Mouse (Mus musculus): ENCODE results near the gene Ildr1.

Gene Ildr1

DNA sequence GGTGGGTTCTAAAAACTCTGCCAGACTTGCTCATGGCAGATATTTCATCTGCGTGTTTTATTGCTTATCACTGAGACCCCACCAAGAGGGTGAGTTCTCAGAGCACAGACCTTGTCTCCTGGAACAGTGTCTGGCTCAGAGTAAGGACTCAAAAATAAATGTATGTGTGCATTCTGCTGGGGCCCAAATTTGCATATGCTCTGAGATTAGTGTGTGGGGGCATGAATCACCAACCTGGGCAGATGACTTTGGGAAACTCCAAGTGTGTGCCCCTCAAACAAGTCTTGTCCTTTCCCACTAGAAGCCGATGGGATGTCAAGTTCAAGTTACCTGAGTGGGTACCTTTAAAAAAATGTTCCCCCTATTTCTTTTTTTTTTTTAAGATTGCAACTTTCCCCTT lies 6.7 kb downstream of the Ildr1 start:
- no peak for DNase-seq (ENCODE audit: low read depth, low spot score)

DNA sequence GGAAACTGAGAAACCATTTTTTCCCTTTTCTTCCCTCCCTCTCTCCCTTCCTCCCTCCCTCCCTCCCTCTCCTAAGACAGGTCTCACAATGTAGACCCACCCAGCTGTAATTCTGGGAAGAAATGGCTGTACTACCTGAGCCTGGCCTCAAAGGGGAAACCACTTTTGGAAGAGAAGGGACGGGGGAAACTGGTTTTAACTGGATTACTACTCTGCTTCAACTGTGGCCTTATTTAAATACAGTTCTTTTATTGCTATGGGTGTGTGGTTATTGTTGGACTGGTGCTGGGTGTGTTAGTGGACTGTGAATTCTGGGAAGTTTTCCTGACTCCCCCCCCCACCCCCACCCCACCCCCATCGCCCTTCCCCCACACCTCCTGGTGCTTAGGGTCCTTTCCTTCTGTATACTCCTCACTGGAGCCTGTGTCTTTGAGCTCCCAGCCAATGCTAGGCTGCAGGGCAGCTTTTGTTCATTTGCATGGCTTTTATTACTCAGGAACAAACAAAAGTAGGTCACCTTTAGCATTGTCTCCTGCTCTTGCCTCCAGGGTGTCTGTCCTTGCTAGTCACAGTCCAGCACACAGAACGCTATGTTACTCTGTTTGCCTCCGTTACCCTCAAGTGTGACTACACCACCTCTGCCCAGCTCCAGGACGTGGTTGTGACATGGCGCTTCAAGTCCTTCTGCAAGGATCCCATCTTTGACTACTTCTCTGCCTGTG lies 14.1 kb downstream of the Ildr1 start:
- no peak for DNase-seq (ENCODE audit: low read depth, low spot score)

DNA sequence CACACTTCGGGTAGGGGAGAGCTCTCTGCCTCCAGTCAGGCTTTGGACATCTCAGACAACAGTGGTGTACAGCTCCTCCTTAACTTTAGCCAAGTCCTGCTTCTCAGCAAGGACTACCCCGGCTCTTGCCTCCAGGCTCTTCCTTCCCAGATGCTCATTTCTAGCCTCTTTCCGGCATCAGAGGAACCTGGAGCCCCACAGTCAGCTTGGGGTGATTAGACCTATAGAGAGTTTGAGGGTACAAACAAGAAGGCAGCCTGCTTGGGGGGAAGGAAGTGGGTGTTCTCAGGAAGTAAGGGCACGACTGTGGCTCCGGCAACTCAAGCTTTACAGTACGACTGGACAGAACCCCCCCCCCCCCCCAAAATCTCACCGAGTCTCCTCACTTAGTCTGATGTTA lies 15.0 kb downstream of the Ildr1 start:
- no peak for DNase-seq (ENCODE audit: low read depth, low spot score)

DNA sequence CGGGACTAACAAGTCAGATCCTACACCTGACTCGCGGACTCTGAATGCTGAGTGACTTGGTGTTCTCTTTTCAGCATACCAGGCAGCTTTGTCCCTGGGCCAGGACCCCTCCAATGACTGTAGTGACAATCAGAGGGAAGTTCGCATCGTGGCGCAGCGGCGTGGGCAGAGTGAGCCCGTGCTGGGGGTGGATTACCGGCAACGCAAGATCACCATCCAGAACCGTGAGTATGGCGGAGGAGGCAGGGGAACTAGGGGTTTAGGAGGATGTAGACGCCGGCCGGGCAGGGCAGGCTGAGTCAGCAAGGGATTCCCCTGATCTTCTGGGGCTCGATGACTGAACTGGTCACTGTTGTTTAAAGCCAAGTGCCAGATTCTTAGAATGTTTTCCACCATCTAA lies 15.6 kb downstream of the Ildr1 start:
- DNase-seq (ENCODE audit: low read depth, low spot score): no peak

DNA sequence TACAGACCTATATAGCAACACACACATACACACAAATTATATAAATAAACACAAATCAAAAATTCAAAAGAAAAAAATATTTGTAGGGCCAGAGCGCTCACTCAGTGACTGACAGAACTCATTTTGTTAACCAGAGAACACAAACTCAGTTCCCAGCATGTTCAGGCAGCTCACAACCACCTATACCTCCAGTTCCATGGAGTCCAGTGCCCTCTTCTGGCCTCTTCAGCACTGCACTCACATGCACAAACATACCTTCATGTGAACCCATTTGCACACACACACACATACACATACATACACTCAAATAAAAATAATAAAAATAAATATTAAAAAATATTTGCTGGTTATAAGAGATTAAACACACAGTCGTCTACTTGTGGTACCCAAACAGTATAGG lies 17.0 kb downstream of the Ildr1 start:
- DNase-seq (ENCODE audit: low read depth, low spot score): no peak

DNA sequence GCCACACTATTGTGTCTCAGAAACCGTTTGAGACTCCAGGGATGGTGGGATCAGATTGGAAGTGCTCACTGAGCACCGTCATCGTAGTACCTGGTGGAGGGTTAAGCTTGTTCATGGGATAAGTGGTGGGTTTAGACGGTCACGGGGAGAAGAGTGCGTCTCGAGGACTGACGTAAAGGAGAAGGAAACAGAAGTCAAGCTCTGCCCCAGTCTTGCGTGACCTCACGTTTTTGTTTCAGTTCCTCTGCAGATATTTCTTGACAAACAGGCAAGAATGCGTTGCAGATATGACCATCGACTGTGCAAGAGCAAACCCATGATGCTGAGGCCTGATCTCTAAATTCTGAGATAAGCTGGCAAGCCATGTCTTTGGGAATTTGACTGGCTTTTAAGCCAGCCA lies 18.0 kb downstream of the Ildr1 start:
- DNase-seq (ENCODE audit: low read depth, low spot score): no peak

DNA sequence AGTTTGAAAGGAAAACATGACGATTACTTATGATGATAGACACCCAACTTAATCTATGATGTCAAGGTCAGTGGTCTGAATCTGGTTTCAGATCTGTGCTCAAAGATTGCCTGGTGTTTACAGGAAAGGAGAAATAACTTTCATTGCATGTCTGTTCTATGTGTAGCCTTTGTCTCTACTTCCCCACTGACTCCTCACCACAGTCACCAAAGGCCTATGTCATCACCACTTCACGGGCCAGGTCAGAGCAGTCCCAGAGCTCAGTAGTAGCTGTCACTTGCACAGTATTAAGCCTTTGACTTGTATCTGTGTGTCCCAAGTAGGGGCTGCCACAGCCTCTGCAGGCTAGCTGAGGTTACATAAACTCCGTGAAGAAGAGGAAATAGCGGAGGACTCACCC lies 23.7 kb downstream of the Ildr1 start:
- DNase-seq (ENCODE audit: low read depth, low spot score): no peak

DNA sequence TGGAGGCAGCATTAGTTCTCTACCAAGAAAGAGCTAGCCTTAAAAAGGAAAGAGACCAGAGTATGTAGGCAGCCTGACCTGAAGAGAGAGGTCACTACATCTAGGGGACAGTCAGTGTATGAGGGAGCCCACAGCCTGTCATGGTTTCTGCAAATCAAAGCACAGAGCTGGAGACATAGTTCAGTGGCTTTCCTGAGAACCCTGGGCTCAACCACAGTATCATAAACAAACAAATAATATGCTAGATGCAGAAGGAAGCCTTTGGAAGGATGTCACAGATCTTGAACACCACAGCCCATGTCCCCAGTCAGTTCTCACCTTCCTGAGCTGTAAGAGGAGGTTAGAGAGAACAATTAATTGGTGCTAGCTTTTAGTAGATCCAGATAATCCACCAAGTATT lies 24.9 kb downstream of the Ildr1 start:
- no peak for DNase-seq (ENCODE audit: low read depth, low spot score)

DNA sequence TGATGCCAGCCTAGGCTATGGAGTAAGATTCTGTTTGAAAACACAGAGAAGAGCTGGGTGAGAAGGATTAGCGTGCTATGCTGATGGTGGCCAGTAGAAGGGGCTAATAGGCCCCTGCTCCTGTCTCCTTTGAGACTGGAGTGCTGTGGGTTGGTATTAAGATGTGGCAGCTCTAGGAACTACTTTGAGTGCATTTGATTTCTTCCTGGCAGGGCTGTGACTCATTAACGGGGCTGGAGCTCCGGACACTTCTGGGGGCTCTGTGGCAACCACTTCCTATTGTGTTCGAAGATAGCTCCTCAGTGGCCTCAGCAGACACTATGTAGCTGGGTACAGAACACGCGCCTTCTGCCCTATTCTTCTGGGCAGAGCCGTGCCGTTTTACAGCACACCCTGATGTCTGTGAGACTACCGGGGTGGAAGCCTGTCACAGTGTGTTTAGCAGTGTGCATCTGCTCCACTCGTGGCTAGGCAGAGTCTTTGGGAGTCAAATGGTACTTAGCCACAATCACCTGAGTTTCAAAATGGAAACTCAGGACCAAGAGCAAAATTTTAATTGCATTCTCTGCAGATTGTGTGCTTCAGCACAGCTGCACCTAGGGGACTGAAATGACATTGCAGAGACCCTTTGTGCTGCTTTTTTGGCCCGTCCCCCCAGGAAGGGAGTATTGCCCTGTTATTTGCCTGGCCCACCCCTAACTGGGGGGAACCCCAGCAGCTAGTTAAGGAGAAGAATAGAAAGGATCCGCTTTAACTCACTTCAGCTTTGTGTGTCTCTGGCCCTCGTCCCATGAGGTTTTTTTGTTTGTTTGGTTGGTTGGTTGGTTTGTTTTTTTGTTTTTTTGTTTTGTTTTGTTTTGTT lies 26.6 kb downstream of the Ildr1 start:
- no peak for DNase-seq (ENCODE audit: low read depth, low spot score)

DNA sequence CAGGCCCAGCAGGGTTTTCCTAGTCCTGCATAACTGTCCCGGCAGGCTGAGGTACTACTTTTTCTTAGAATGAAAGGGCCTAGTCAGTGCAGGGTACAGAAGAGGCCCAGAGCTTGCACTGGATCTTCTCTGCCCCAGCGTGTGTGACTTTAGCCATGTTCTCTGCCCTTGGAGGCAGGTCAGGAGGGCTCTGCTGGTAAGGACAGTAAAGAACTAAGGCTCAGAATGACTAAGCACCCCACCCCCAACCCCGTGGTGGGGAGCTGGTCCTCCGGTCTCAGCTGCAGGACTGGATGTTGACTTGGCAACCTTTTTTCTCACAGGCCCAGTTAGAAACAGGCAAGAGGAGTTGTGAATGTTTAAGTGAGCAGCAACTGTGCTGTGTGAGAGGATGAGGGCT lies 29.0 kb downstream of the Ildr1 start:
- DNase-seq (ENCODE audit: low read depth, low spot score): no peak

DNA sequence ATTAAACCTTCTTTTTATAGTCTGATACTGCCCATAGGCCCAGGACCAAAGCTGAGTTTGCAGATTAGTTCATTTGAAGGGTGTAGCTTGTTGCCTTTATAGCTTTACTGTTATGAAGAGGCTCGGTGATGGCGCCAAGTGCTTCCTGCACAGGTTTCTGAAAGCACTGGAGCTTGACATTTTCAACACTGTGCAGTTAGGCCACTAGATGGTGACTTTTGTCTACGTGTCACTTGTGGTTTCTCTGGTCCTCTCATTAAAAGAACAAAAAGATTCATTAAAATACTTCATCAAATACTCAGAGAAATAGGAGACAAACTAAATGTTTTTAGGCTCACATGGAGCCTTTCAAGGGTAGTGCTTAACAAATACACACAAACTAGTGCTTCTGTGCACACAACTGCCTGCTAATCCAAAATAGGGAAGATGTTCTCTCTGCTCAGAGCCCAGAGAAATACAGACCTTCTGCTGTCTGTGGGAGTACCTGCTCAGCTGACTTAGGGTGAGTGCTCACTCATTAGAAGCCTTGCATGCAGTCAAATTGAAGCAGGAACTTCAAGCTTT lies 30.2 kb downstream of the Ildr1 start:
- no peak for DNase-seq (ENCODE audit: low read depth, low spot score)

DNA sequence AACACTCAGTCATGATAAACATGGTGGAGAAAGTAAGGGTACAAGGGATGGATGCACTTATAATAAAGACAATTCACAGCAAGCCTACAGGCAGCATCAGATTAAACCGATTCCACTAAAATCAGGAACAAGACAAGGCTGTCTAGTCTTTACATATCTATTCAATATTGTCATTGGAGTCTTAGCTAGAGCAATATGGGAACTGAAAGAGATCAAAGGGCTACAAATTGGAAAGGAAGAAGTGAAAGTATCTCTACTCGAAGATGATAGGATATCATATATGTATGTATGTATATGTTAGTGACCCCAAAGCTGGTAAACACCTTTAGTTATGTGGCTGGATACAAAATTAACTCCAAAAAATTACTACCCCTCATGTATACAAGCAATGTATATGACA lies 35.2 kb downstream of the Ildr1 start:
- no peak for DNase-seq (ENCODE audit: low read depth, low spot score)

DNA sequence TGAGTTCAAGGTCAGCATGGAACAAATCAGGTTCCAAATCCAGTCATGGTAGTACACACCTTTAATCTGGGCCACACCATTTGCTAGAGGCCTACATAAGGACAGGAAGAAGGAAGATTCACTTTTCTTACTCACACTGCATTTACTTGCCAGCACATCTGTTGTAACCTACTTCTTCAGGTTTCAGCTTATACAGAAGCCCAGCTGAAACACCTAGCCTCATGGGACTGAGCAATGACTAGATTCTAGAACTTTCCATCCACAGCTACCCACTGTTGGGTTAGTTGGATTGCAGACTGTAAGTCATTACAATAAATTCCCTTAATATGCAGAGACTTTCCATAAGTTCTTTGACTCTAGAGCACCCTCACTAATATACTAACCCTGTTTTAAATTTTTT lies 38.8 kb downstream of the Ildr1 start:
- DNase-seq (ENCODE audit: low read depth, low spot score): no peak

DNA sequence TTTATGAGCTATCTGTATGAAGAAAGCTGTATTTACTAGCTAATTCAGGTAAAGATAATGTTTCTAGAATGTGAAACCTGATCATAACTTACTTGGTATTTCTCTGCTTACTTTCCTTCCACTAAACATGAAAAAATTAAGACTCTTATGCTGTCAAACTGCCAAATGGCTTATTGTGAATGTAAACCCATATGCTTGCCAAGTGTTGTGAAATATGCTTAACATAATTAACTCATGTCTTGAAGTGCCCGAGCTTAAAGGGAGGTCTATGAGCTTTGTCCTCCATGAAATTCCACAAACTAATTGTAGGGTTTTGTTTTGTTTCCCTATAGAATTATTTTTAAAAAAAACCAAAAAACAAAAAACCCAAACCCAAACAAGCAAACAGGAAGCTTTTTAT lies 40.0 kb downstream of the Ildr1 start:
- DNase-seq (ENCODE audit: low read depth, low spot score): no peak

DNA sequence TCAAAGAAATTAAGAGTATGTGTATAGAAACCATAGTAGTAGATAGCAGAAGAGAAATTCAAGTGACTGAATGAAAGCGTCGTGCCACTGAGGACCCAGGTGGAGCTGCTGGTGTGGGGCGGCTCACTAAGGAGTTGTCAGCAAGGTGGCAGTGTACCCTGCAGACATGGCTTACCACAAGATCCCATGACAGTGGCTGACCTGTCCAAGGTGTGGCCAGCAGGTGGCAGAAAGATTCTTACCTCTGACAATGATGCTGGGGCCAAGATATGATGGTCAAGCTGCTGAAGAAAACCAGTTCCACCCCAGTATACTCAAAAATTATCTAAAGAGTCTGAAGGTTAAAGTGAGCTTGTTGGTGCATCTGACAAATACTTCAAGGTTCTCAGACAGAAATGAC lies 41.6 kb downstream of the Ildr1 start:
- no peak for DNase-seq (ENCODE audit: low read depth, low spot score)

DNA sequence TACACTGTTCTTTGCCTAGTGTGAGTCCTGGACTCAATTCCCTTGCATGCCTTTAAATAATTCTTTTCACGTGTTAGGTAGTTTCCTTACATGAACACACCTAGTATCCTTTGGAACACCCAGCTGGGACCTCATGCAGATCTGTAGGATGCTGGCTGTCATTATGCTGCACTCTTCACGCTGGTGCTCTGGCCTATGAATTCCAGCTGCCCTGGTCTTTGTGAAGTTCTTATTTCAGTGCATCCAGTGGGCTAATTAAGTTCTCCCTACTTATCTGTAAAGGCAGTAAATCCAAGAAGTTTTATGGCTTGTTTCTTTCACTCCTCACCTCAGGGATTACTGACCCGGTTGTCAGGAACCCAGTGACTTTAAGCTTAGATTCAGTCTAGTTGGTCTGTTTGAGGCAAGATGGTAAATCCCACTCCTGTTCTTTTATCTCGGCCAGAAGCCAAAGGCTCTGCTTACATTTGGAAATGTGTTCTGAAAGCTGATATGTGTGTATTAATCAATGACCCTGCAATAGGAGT lies 45.7 kb downstream of the Ildr1 start:
- no peak for DNase-seq (ENCODE audit: low read depth, low spot score)

DNA sequence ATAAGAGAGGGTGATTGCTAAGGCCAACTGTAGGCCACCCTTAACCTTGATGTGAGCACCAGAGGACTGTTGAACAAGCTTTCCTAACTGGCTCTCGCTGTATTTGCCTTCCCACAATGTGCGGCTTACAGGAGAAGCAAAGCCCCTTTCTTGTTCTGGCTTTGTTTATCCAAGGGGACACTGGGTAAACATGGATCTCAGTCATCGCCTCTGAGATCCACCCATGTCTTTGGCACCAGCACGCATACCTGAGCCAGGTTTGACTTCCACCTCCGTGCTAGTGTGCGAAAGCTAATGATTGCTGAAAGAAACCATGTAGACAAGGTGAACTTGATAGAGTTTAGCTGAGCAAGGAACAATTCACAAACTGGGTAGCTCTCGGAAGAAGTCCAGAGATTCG lies 49.8 kb downstream of the Ildr1 start:
- no peak for DNase-seq (ENCODE audit: low read depth, low spot score)

DNA sequence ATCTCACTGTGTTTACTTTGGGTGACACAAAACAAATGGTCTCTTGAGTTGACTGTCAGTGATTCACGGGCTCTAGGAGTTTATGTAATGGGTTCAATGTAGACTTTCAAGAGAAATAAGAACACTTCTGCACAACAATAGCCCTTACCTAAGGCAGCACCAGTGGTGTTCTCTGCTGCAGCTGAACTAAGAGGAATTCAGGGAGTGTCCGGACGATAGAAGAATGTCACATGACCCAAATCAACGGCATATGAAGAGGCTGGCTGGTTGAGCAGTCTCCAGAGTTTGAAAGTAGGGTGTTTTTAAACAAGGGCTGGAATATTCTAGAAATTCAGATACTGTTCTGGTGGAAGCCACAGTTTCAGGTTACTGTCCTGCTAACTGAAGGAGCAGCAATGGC lies 53.3 kb downstream of the Ildr1 start:
- no peak for DNase-seq (ENCODE audit: low read depth, low spot score)

DNA sequence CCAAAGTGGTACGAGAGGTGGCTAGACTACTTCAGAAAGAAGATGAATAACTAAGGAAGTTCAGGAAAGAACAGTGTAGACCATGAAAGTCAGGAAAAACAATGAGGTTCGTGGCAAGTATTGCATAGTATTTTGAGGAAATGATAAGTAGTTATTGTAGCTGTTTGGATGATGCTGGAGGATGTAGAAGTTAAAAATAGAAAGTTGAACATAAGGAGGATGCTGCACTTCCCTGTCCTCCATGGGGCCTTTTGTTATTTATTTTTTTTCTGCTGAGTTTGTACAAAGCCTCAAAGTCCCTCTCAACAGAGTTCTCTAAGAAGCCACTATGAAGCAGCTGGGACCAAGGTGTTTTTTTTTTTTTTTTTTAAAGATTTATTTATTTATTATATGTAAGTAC lies 54.0 kb downstream of the Ildr1 start:
- no peak for DNase-seq (ENCODE audit: low read depth, low spot score)

DNA sequence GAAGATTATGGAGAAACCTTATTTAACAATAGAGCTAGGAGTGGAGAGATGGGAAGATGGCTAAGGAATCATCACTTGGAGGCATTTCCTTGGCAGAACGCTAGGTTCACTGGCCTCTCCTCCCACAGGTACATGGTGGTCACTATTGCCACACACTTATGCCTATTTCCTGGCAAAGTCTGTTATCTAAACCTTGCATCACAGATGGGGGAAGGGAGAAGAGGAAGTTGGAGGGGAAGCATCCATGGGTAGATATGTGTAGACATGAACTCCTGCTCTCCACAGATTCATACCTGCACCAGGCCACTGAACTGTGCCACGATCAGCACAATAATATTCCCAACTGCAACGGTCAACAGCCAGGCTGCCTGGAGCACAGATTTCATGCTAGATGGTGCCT lies 58.2 kb downstream of the Ildr1 start:
- no peak for DNase-seq (ENCODE audit: low read depth, low spot score)

DNA sequence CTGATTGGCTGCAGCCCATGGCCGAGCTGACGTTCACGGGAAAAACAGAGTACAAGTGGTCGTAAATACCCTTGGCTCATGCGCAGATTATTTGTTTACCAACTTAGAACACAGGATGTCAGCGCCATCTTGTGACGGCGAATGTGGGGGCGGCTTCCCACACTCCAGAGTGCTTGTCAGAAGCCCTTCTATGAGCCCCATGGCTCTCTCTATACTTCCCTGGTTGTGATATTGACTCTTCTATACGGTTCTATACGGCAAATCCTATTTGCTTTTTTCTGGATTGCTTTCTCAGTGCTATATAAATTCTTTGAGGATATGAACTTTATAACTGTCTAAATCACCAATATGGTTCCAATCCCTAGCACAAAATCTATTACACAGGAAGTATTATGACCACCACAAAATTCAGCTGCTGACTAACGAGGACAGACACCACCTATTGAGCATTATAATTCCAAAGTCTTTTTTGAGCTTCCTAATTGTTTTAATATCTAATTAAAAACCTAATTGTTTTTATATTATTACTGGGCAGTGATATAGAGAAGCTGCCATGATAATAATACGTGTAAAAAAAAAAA lies 76.5 kb downstream of the Ildr1 start:
- no peak for DNase-seq (ENCODE audit: low read depth, low spot score)

DNA sequence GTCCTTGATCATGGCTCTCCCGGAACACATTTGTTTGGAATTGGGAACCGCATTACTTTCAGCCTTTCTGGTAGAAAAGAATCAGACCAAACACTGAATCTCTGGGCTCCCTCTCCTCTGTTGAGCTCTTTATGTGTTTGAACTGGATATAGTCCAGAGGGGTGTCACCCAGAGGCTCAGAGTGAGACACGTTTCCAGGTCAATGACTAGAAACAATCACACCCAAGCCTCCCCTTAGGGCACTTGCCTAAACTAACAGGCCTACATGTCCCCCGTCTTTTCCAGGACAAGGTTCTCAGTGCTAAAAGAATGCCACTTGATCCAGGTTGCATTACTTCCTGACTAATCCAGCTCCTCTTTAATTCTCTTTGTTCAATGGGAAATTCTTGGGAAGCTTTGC lies 77.1 kb downstream of the Ildr1 start:
- no peak for DNase-seq (ENCODE audit: low read depth, low spot score)
